In genomic region chr19:28095620-28096019, GRCm38 (mm10) we compare ENCODE assay signal across 17 mouse cellular contexts.
DNase-seq lines count a peak whose midpoint lies in the region; ATAC-seq lines count a peak whose summit lies in the region.
"Had no signal": no experiment of that assay in that cellular context is flagged by ENCODE, and none has a peak within 500 bp of the region (broad histone marks: within the 10 kb centered on the region; RNA-seq: fewer than 3 reads in every experiment).

No protein-coding gene starts in this region.

- DNase-seq in heart, embryonic 10.5 days (ENCODE audit: low spot score) = no peak
- no peak for DNase-seq in heart, adult 8-10 months (ENCODE audit: low spot score)
- DNase-seq in hindbrain, embryonic 10.5 days (ENCODE audit: low spot score) = no peak
- DNase-seq in retina, postnatal 1 day = peak; percentile 5
- DNase-seq in retina, embryonic 14.5 days (ENCODE audit: low spot score) = no peak
- DNase-seq in cerebellum, adult 9-11 months = no peak
- no peak for DNase-seq in layer of hippocampus, postnatal 14 days (ENCODE audit: low spot score in 2 of 2)
- DNase-seq: adrenal gland, postnatal 10 days; B cell, adult 2 months; cerebellum, adult 11-12 months; gastrocnemius, postnatal 14 days; heart, postnatal 14 days had no signal

- H3K4me1 ChIP-seq in heart, embryonic 10.5 days = no peaks in the 10 kb centered on the region
- peaks cover 11% of the 10 kb centered on the region for H3K4me1 ChIP-seq in hindbrain, embryonic 13.5 days (replicated peaks)
- 0 out of 2 replicates have a peak, but pooled peaks cover 4% of the 10 kb centered on the region for H3K4me1 ChIP-seq in hindbrain, embryonic 10.5 days (replicated peaks)
- H3K4me1 ChIP-seq: embryonic facial prominence, embryonic 12.5 days; limb, embryonic 15.5 days had no signal

- no peak overlapping the region; the same call in 1 of the 2 replicates for H3K4me2 ChIP-seq in hindbrain, embryonic 13.5 days
- H3K4me2 ChIP-seq: embryonic facial prominence, embryonic 12.5 days; limb, embryonic 15.5 days had no signal

- no peaks in the 10 kb centered on the region for H3K36me3 ChIP-seq in heart, embryonic 10.5 days
- no peaks in the 10 kb centered on the region for H3K36me3 ChIP-seq in hindbrain, embryonic 13.5 days
- no peaks in the 10 kb centered on the region for H3K36me3 ChIP-seq in hindbrain, embryonic 10.5 days
- H3K36me3 ChIP-seq: embryonic facial prominence, embryonic 12.5 days; limb, embryonic 15.5 days had no signal

- WGBS in heart, embryonic 10.5 days = 18% methylated on average over 9 of the region's 9 CpGs
- WGBS in hindbrain, embryonic 13.5 days = 21% methylated on average over 9 of the region's 9 CpGs
- 37% methylated on average over 9 of the region's 9 CpGs for WGBS in hindbrain, embryonic 10.5 days

- peak overlapping the region; percentile 22; the same call in 1 of the 2 replicates for H3K4me3 ChIP-seq in heart, embryonic 10.5 days
- H3K4me3 ChIP-seq in hindbrain, embryonic 13.5 days = no peak overlapping the region
- H3K4me3 ChIP-seq in hindbrain, embryonic 10.5 days = no peak overlapping the region
- H3K4me3 ChIP-seq: embryonic facial prominence, embryonic 12.5 days; limb, embryonic 15.5 days had no signal

- H3K9me3 ChIP-seq in heart, embryonic 10.5 days = no peaks in the 10 kb centered on the region
- H3K9me3 ChIP-seq in hindbrain, embryonic 13.5 days = no peaks in the 10 kb centered on the region
- no peaks in the 10 kb centered on the region for H3K9me3 ChIP-seq in hindbrain, embryonic 10.5 days
- H3K9me3 ChIP-seq: embryonic facial prominence, embryonic 12.5 days; limb, embryonic 15.5 days had no signal

- no peak for ATAC-seq in hindbrain, embryonic 13.5 days (ENCODE audit: low FRiP score)
- ATAC-seq: intestine, embryonic 16.5 days had no signal

- no peak overlapping the region for H3K9ac ChIP-seq in hindbrain, embryonic 13.5 days
- H3K9ac ChIP-seq: embryonic facial prominence, embryonic 12.5 days; limb, embryonic 15.5 days had no signal

- no peak overlapping the region for H3K27ac ChIP-seq in heart, embryonic 10.5 days
- peak overlapping the region; percentile 36; the same call in 1 of the 2 replicates for H3K27ac ChIP-seq in hindbrain, embryonic 13.5 days
- no peak overlapping the region for H3K27ac ChIP-seq in hindbrain, embryonic 10.5 days
- H3K27ac ChIP-seq: embryonic facial prominence, embryonic 12.5 days; limb, embryonic 15.5 days; stomach, postnatal 0 days had no signal

- no peaks in the 10 kb centered on the region for H3K27me3 ChIP-seq in heart, embryonic 10.5 days (ENCODE audit: insufficient read depth, poor library complexity, severe bottlenecking)
- H3K27me3 ChIP-seq in hindbrain, embryonic 13.5 days = no peaks in the 10 kb centered on the region
- no peaks in the 10 kb centered on the region for H3K27me3 ChIP-seq in hindbrain, embryonic 10.5 days (ENCODE audit: insufficient read depth, poor library complexity, severe bottlenecking)
- H3K27me3 ChIP-seq: embryonic facial prominence, embryonic 12.5 days; limb, embryonic 15.5 days had no signal
